Mouse (Mus musculus): ENCODE data around the gene Cdh22. TPM values are rescaled to one million over a fixed set of nuclear protein-coding genes. Genes with fewer than 3 reads are reported as not detected.

The Cdh22 gene
- polyA plus RNA-seq, 1 experiment from 2014 or later: 4.6 TPM

GRCm38 (mm10) chr2:165229050-165229449 is 5.6 kb downstream of the Cdh22 start:
- no peak for ATAC-seq (ENCODE audit: low FRiP score)
- H3K27me3 ChIP-seq (ENCODE audit: control insufficient read depth, insufficient read depth, low read length): peaks cover 24% of the 10 kb centered on the region

GRCm38 (mm10) chr2:165223837-165224236 is 10.8 kb downstream of the Cdh22 start:
- Histone ChIP-seq H3K4me1 (replicated peaks; ENCODE audit: control insufficient read depth, insufficient read depth, low read length) (peaks cover 11% of the 10 kb centered on the region), H3K27ac (ENCODE audit: low read depth, low read length) (no peak overlapping the region), H3K27me3 (ENCODE audit: control insufficient read depth, insufficient read depth, low read length) (peaks cover 8% of the 10 kb centered on the region), H3K4me3 (ENCODE audit: low read depth, low read length) (no peak overlapping the region), H3K4me2 (replicated peaks; ENCODE audit: low read depth, low read length) (no peak overlapping the region), H3K9me3 (ENCODE audit: control insufficient read depth, low read length) (no peaks in the 10 kb centered on the region), H3K36me3 (ENCODE audit: control insufficient read depth, insufficient read depth, low read length) (no peaks in the 10 kb centered on the region), H3K9ac (ENCODE audit: low read depth, low read length) (no peak overlapping the region)
- no peak for DNase-seq (ENCODE audit: low spot score)
- no peak for ATAC-seq (ENCODE audit: low FRiP score)
- WGBS: 75% methylated on average over 4 of the region's 4 CpGs

More at GRCm38 (mm10) chr2:165229050-165229449, 5.6 kb downstream of the Cdh22 start:
- Histone ChIP-seq H3K9ac (ENCODE audit: low read depth, low read length) (no peak overlapping the region), H3K4me1 (replicated peaks; ENCODE audit: control insufficient read depth, insufficient read depth, low read length) (no peaks in the 10 kb centered on the region; the same call in 1 of the 2 replicates), H3K4me2 (replicated peaks; ENCODE audit: low read depth, low read length) (no peak overlapping the region), H3K4me3 (ENCODE audit: low read depth, low read length) (no peak overlapping the region), H3K9me3 (ENCODE audit: control insufficient read depth, low read length) (no peaks in the 10 kb centered on the region), H3K36me3 (ENCODE audit: control insufficient read depth, insufficient read depth, low read length) (no peaks in the 10 kb centered on the region), H3K27ac (ENCODE audit: low read depth, low read length) (no peak overlapping the region)
- no peak for DNase-seq (ENCODE audit: low spot score)
- 85% methylated on average over 11 of the region's 11 CpGs for WGBS

- Histone ChIP-seq H3K9me3 (ENCODE audit: control insufficient read depth, low read length) (no peaks in the 10 kb centered on the region), H3K4me3 (ENCODE audit: low read depth, low read length) (no peak overlapping the region), H3K9ac (ENCODE audit: low read depth, low read length) (no peak overlapping the region), H3K27ac (ENCODE audit: low read depth, low read length) (no peak overlapping the region), H3K4me2 (replicated peaks; ENCODE audit: low read depth, low read length) (peak overlapping the region; percentile 9; the same call in 1 of the 2 replicates), H3K4me1 (replicated peaks; ENCODE audit: control insufficient read depth, insufficient read depth, low read length) (peaks cover 11% of the 10 kb centered on the region), H3K36me3 (ENCODE audit: control insufficient read depth, insufficient read depth, low read length) (no peaks in the 10 kb centered on the region), H3K27me3 (ENCODE audit: control insufficient read depth, insufficient read depth, low read length) (peaks cover 8% of the 10 kb centered on the region)
- DNase-seq (ENCODE audit: low spot score) (peak; percentile 70), ATAC-seq (ENCODE audit: low FRiP score) (peak; percentile 64; the same call in 1 of the 2 replicates)
- WGBS: 9% methylated on average over 9 of the region's 9 CpGs
These were observed 12.7 kb downstream of the Cdh22 start for GRCm38 (mm10) chr2:165221952-165222351.

GRCm38 (mm10) chr2:165220347-165220945 is 14.2 kb downstream of the Cdh22 start:
- WGBS: 71% methylated on average over 8 of the region's 8 CpGs
- H3K4me1 ChIP-seq (replicated peaks; ENCODE audit: control insufficient read depth, insufficient read depth, low read length): peaks cover 20% of the 10 kb centered on the region

GRCm38 (mm10) chr2:165218954-165219353 is 15.7 kb downstream of the Cdh22 start:
- 61% methylated on average over 8 of the region's 8 CpGs for whole genome bisulfite sequencing
- ATAC-seq (ENCODE audit: low FRiP score) (no peak), DNase-seq (ENCODE audit: low spot score) (no peak)
- Histone ChIP-seq H3K9ac (ENCODE audit: low read depth, low read length) (no peak overlapping the region), H3K4me2 (replicated peaks; ENCODE audit: low read depth, low read length) (no peak overlapping the region), H3K9me3 (ENCODE audit: control insufficient read depth, low read length) (no peaks in the 10 kb centered on the region), H3K36me3 (ENCODE audit: control insufficient read depth, insufficient read depth, low read length) (no peaks in the 10 kb centered on the region), H3K27me3 (ENCODE audit: control insufficient read depth, insufficient read depth, low read length) (peaks cover 15% of the 10 kb centered on the region), H3K4me3 (ENCODE audit: low read depth, low read length) (no peak overlapping the region), H3K27ac (ENCODE audit: low read depth, low read length) (no peak overlapping the region), H3K4me1 (replicated peaks; ENCODE audit: control insufficient read depth, insufficient read depth, low read length) (peaks cover 24% of the 10 kb centered on the region)

More at GRCm38 (mm10) chr2:165220347-165220945, 14.2 kb downstream of the Cdh22 start:
- Histone ChIP-seq H3K27me3 (ENCODE audit: control insufficient read depth, insufficient read depth, low read length) (peaks cover 8% of the 10 kb centered on the region), H3K9me3 (ENCODE audit: control insufficient read depth, low read length) (no peaks in the 10 kb centered on the region), H3K4me2 (replicated peaks; ENCODE audit: low read depth, low read length) (no peak overlapping the region), H3K9ac (ENCODE audit: low read depth, low read length) (no peak overlapping the region), H3K27ac (ENCODE audit: low read depth, low read length) (no peak overlapping the region), H3K4me3 (ENCODE audit: low read depth, low read length) (no peak overlapping the region), H3K36me3 (ENCODE audit: control insufficient read depth, insufficient read depth, low read length) (no peaks in the 10 kb centered on the region)
- ATAC-seq (ENCODE audit: low FRiP score) (no peak), DNase-seq (ENCODE audit: low spot score) (no peak)

DNA sequence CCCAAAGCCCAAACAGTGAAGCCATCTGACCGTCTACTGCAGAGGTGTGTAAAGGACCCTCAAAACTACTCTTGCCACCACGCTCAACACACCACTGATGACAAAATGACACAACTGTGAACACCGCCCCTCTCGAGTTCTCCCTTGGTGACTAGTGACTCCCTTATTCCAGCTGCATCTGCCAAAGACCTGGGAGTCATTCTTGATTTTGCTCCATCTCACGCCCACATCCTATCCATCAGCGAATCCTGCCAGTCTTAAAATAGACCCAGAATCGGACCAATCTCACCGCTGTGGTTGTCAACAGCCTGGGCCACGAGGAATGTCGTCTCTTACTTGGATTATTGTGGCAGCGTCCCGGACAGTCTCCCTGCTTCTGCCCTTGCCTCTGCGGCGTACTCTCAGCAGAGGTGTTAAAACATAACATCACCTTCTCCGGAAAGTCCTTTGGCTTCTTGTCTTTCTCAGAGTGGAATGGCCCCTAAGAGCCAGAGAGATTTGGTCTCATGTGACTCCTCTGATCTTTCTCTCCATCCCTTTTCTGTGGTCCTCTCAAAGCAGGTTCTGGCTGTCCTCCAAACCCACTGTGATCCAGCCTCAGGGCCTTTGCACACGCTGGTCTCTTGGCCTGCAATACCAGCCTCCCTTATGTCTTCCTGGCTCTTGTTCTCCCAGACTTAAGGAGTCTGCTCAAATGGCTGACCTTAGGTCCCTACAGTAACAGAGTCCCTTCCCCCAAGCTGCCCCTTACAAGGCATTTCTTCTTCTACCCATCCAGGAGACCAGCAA is 17.1 kb downstream of the Cdh22 start:
- Histone ChIP-seq H3K27ac (ENCODE audit: low read depth, low read length) (no peak overlapping the region), H3K27me3 (ENCODE audit: control insufficient read depth, insufficient read depth, low read length) (peaks cover 10% of the 10 kb centered on the region; the same call in 1 of the 2 replicates), H3K4me1 (replicated peaks; ENCODE audit: control insufficient read depth, insufficient read depth, low read length) (peaks cover 20% of the 10 kb centered on the region), H3K4me2 (replicated peaks; ENCODE audit: low read depth, low read length) (no peak overlapping the region), H3K9ac (ENCODE audit: low read depth, low read length) (no peak overlapping the region), H3K36me3 (ENCODE audit: control insufficient read depth, insufficient read depth, low read length) (no peaks in the 10 kb centered on the region), H3K4me3 (ENCODE audit: low read depth, low read length) (no peak overlapping the region), H3K9me3 (ENCODE audit: control insufficient read depth, low read length) (no peaks in the 10 kb centered on the region)
- WGBS: 92% methylated on average over 16 of the region's 16 CpGs
- no peak for ATAC-seq (ENCODE audit: low FRiP score)
- DNase-seq (ENCODE audit: low spot score): no peak

DNA sequence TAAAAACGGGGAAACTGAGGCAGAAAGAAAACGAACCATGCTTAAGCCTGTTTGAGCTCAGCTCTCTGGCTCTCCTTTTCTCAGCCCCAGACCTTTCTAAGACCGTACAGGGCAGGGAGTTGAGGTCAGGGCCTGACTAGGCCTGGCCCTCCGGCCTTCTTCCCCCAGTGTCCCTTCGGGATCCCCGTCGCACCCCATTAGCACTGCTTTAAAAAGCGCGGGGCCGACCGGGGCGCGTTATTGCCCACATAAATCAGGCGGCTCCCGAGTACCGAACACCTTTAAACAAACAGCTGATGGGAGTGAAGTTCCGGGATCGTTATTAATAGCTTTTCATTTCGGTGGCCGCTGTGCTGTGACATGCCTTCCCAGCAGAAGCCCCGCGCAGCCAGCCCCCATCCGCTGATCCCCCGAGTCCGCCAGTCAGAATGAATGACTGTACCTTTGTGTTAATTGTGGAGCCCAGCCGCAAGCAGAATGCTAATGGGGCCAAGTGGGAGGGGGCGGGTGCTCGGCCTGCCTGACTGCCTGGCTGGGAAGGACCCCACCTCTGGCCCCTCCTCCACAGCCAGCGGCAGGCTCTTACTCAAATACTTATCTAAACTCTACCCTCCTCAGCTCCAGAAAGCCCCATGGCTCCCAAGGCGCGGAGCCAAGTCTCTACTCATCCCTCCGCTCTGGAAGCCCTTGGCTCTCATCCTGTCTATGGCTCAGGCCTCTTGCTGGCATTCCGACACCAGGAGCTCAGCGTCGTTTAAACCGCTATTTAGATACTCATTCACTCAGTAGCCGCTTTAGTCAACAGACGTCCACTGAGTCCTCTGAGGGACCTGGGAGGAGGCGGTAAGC is 19.3 kb downstream of the Cdh22 start:
- ATAC-seq (ENCODE audit: low FRiP score) (peak; percentile 78), DNase-seq (ENCODE audit: low spot score) (peak; percentile 84)
- Histone ChIP-seq H3K27me3 (ENCODE audit: control insufficient read depth, insufficient read depth, low read length) (peaks cover 16% of the 10 kb centered on the region; the same call in 1 of the 2 replicates), H3K4me3 (ENCODE audit: low read depth, low read length) (no peak overlapping the region), H3K36me3 (ENCODE audit: control insufficient read depth, insufficient read depth, low read length) (no peaks in the 10 kb centered on the region), H3K9me3 (ENCODE audit: control insufficient read depth, low read length) (no peaks in the 10 kb centered on the region), H3K4me2 (replicated peaks; ENCODE audit: low read depth, low read length) (peak overlapping the region; percentile 20), H3K9ac (ENCODE audit: low read depth, low read length) (no peak overlapping the region), H3K4me1 (replicated peaks; ENCODE audit: control insufficient read depth, insufficient read depth, low read length) (peaks cover 28% of the 10 kb centered on the region), H3K27ac (ENCODE audit: low read depth, low read length) (peak overlapping the region; percentile 70)
- WGBS: 2% methylated on average over 39 of the region's 39 CpGs

DNA sequence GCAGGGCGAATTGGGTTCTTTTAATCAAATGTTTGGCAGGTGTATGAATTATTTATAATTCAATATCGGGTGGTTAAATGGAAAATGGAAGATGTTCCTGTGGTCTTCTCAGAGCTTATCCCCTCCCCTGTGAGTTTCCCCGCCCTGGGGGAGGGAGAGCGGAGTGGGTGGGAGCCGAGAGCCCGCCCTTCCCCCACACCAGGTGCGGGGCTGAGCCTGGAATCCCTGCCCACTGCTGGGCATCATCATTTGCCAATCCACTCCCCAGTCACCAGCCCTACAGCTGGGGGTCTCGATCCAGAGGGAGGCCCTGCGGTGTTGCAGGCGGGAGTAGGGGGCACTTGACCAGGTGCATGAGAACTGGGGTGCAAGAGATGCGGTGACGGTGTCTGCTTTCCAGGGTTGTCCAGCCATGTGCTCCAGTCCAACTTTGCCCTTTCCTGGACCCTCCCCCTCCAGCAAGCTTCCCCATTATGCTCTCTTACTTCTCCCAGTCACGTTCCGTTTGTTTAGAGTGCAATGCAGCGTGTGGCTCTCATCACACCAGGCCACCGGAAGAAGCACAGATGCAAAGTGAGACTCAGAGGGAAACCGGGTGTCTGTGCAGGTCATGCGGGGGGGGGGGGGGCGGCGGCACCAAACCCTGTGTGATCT is 23.1 kb downstream of the Cdh22 start:
- H3K27ac ChIP-seq (ENCODE audit: low read depth, low read length): peak overlapping the region; percentile 24
- peaks cover 28% of the 10 kb centered on the region for H3K4me1 ChIP-seq (replicated peaks; ENCODE audit: control insufficient read depth, insufficient read depth, low read length)
- DNase-seq (ENCODE audit: low spot score): peak; percentile 51
- H3K9me3 ChIP-seq (ENCODE audit: control insufficient read depth, low read length): no peaks in the 10 kb centered on the region
- peaks cover 18% of the 10 kb centered on the region; the same call in 1 of the 2 replicates for H3K27me3 ChIP-seq (ENCODE audit: control insufficient read depth, insufficient read depth, low read length)
- H3K4me3 ChIP-seq (ENCODE audit: low read depth, low read length): no peak overlapping the region
- ATAC-seq (ENCODE audit: low FRiP score): peak; percentile 28; the same call in 1 of the 2 replicates
- no peaks in the 10 kb centered on the region for H3K36me3 ChIP-seq (ENCODE audit: control insufficient read depth, insufficient read depth, low read length)
- WGBS: under 1% methylated on average over 18 of the region's 20 CpGs
- H3K9ac ChIP-seq (ENCODE audit: low read depth, low read length): 0 out of 2 replicates have a peak overlapping the region, but pooled peaks have one; percentile 31
- H3K4me2 ChIP-seq (replicated peaks; ENCODE audit: low read depth, low read length): peak overlapping the region; percentile 19; the same call in 1 of the 2 replicates

Measured in hindbrain, embryonic 11.5 days (tissue).